Mouse (Mus musculus) midbrain, postnatal 0 days (tissue): Measurements from ENCODE around the gene Igsf9. TPM values are rescaled to one million over a fixed set of nuclear protein-coding genes. Genes with fewer than 3 reads are reported as not detected.

Experiments used
- ATAC-seq: fragments of 200-750 bp; cut with Nextera tagmentation; 2 replicates; pipeline ENCODE4 v1.8.0; 2017; ENCODE audit warnings: moderate number of reproducible peaks, mild to moderate bottlenecking, moderate TSS enrichment, moderate library complexity; ENCODE audit not compliant: low FRiP score
- DNase-seq: peaks from one replicate; pipeline ENCODE4 v3.0.0-alpha.2; 2015; ENCODE audit warnings: low spot score
- H3K27ac ChIP-seq: fragments of 300-500 bp; sonication (generic); 2 replicates; pipeline ENCODE4 v1.5.1; 2014; ENCODE audit warnings: low read depth, mild to moderate bottlenecking, low read length, mixed read lengths
- H3K27me3 ChIP-seq: fragments of 300-500 bp; sonication (generic); 2 replicates; pipeline ENCODE4 v1.6.1; 2014; ENCODE audit warnings: low read length, control low read depth, mixed read lengths; ENCODE audit not compliant: insufficient read depth
- H3K36me3 ChIP-seq: fragments of 300-500 bp; sonication (generic); 2 replicates; pipeline ENCODE4 v1.6.1; 2014; ENCODE audit warnings: low read length, control low read depth, mixed read lengths; ENCODE audit not compliant: insufficient read depth
- H3K4me1 ChIP-seq: fragments of 300-500 bp; sonication (generic); 2 replicates; pipeline ENCODE4 v1.6.1; 2014; ENCODE audit warnings: mild to moderate bottlenecking, control low read depth, antibody characterized with exemption, low read length, mixed read lengths; ENCODE audit not compliant: insufficient read depth
- H3K4me2 ChIP-seq: fragments of 300-500 bp; sonication (generic); 2 replicates; pipeline ENCODE4 v1.6.1; 2014; ENCODE audit warnings: low read depth, mild to moderate bottlenecking, low read length, mixed read lengths; ENCODE audit not compliant: poor library complexity, severe bottlenecking
- H3K4me3 ChIP-seq: fragments of 300-500 bp; sonication (generic); 2 replicates; pipeline ENCODE4 v1.5.1; 2014; ENCODE audit warnings: low read depth, mild to moderate bottlenecking, low read length, moderate library complexity
- H3K9ac ChIP-seq: fragments of 300-500 bp; sonication (generic); replicated peaks from 2 replicates; pipeline ENCODE4 v1.6.1; 2014; ENCODE audit warnings: mild to moderate bottlenecking, low read length, moderate library complexity, mixed read lengths; ENCODE audit not compliant: poor library complexity, severe bottlenecking
- H3K9me3 ChIP-seq: fragments of 300-500 bp; sonication (generic); 2 replicates; pipeline ENCODE4 v1.6.1; 2016; ENCODE audit warnings: low read length, control low read depth
- CTCF ChIP-seq: IDR thresholded peaks from 2 replicates; pipeline ENCODE4 v1.5.1; 2016; ENCODE audit warnings: antibody characterized with exemption, mild to moderate bottlenecking
- WGBS: fragments of 180-500 bp; shearing (Covaris S2); extraction: QIAGEN DNeasy Blood & Tissue Kit; methylation state at CpG from one replicate; pipeline ENCODE4 v1.1.7; 2014; 5-methylcytosine and 5-hydroxymethylcytosine counted together
- polyA plus RNA-seq: library from polyadenylated mRNA; unstranded; fragments of >200 nt; fragmentation: Nextera tagmentation; extraction: Ambion mirVana; gene quantifications from 2 replicates; pipeline ENCODE4 v1.2.1, GENCODE M21; 2015
- total RNA-seq: library from RNA; depleted of rRNA; stranded (reverse); fragments of >200 nt; gene quantifications from 2 replicates; pipeline ENCODE4 v1.2.3, GENCODE M21; 2014

Gene Igsf9
- total and polyA plus RNA-seq, 2 experiments from 2014 or later = 29.0 to 40.6 TPM

- Histone ChIP-seq H3K27ac (no peak overlapping the region), H3K4me3 (no peak overlapping the region), H3K9ac (no peak overlapping the region), H3K36me3 (no peaks in the 10 kb centered on the region), H3K4me2 (no peak overlapping the region), H3K9me3 (no peaks in the 10 kb centered on the region), H3K4me1 (no peaks in the 10 kb centered on the region), H3K27me3 (no peaks in the 10 kb centered on the region)
- no peak for TF ChIP-seq CTCF
- DNase-seq (no peak), ATAC-seq (no peak)
- 80% methylated on average over 2 of the region's 2 CpGs for WGBS
Observed at GRCm38 (mm10) chr1:172452911-172453310, 28.7 kb upstream of the Igsf9 start.

GRCm38 (mm10) chr1:172453810-172454209, 27.8 kb upstream of the Igsf9 start:
- no peak overlapping the region for H3K27ac ChIP-seq
- no peaks in the 10 kb centered on the region for H3K9me3 ChIP-seq
- no peak for DNase-seq
- H3K9ac ChIP-seq = no peak overlapping the region
- no peak overlapping the region for H3K4me2 ChIP-seq
- H3K36me3 ChIP-seq = no peaks in the 10 kb centered on the region
- H3K4me1 ChIP-seq = no peaks in the 10 kb centered on the region
- TF ChIP-seq CTCF = no peak
- H3K4me3 ChIP-seq = no peak overlapping the region
- WGBS = 94% methylated on average over 2 of the region's 2 CpGs
- H3K27me3 ChIP-seq = no peaks in the 10 kb centered on the region
- ATAC-seq = no peak

GRCm38 (mm10) chr1:172455416-172455815, 26.2 kb upstream of the Igsf9 start:
- WGBS = 14% methylated on average over 4 of the region's 4 CpGs
- no peaks in the 10 kb centered on the region for H3K36me3 ChIP-seq
- H3K27me3 ChIP-seq = no peaks in the 10 kb centered on the region
- H3K27ac ChIP-seq = no peak overlapping the region
- DNase-seq (no peak), ATAC-seq (no peak)
- no peak overlapping the region for H3K4me3 ChIP-seq
- H3K9me3 ChIP-seq = no peaks in the 10 kb centered on the region
- no peak overlapping the region for H3K9ac ChIP-seq
- no peak for TF ChIP-seq CTCF
- no peaks in the 10 kb centered on the region for H3K4me1 ChIP-seq
- H3K4me2 ChIP-seq = no peak overlapping the region

- Histone ChIP-seq H3K4me1 (no peaks in the 10 kb centered on the region), H3K9me3 (no peaks in the 10 kb centered on the region), H3K36me3 (no peaks in the 10 kb centered on the region), H3K27ac (no peak overlapping the region), H3K4me2 (no peak overlapping the region), H3K9ac (no peak overlapping the region), H3K4me3 (no peak overlapping the region), H3K27me3 (no peaks in the 10 kb centered on the region)
- 69% methylated on average over 7 of the region's 7 CpGs for WGBS
- no peak for TF ChIP-seq CTCF
- DNase-seq (no peak), ATAC-seq (no peak)
Observed at GRCm38 (mm10) chr1:172456001-172456677, 25.4 kb upstream of the Igsf9 start.

- no peak for DNase-seq
- H3K9ac ChIP-seq = no peak overlapping the region
- no peak for TF ChIP-seq CTCF
- no peaks in the 10 kb centered on the region for H3K4me1 ChIP-seq
- no peak overlapping the region for H3K27ac ChIP-seq
- ATAC-seq = no peak
- H3K27me3 ChIP-seq = no peaks in the 10 kb centered on the region
- H3K4me3 ChIP-seq = no peak overlapping the region
- H3K9me3 ChIP-seq = no peaks in the 10 kb centered on the region
- no peaks in the 10 kb centered on the region for H3K36me3 ChIP-seq
- 94% methylated on average over 3 of the region's 3 CpGs for WGBS
- no peak overlapping the region for H3K4me2 ChIP-seq
Observed at GRCm38 (mm10) chr1:172457196-172457595, 24.4 kb upstream of the Igsf9 start.

- TF ChIP-seq CTCF = no peak
- Histone ChIP-seq H3K4me2 (no peak overlapping the region), H3K9ac (no peak overlapping the region), H3K27me3 (no peaks in the 10 kb centered on the region), H3K36me3 (no peaks in the 10 kb centered on the region), H3K27ac (no peak overlapping the region), H3K9me3 (no peaks in the 10 kb centered on the region), H3K4me1 (no peaks in the 10 kb centered on the region), H3K4me3 (no peak overlapping the region)
- no peak for ATAC-seq
- 85% methylated on average over 3 of the region's 3 CpGs for WGBS
- no peak for DNase-seq
Observed at GRCm38 (mm10) chr1:172458041-172458440, 23.5 kb upstream of the Igsf9 start.
